Mouse (Mus musculus) hindbrain, postnatal 0 days (tissue): ENCODE measurements around the gene Gjb3. TPM values are rescaled to one million over a fixed set of nuclear protein-coding genes. Genes with fewer than 3 reads are reported as not detected.

ENCODE experiments used
- ATAC-seq: fragments of 200-750 bp; cut with Nextera tagmentation; 2 replicates; pipeline ENCODE4 v1.8.0; 2017; ENCODE audit warnings: mild to moderate bottlenecking, moderate TSS enrichment, moderate library complexity
- DNase-seq: peaks from one replicate; pipeline ENCODE4 v3.0.0-alpha.2; 2015; ENCODE audit warnings: low spot score
- H3K27ac ChIP-seq: fragments of 300-500 bp; sonication (generic); 2 replicates; pipeline ENCODE4 v1.5.1; 2014; ENCODE audit warnings: mild to moderate bottlenecking
- H3K27me3 ChIP-seq: fragments of 300-500 bp; sonication (generic); 2 replicates; pipeline ENCODE4 v1.6.1; 2014; ENCODE audit warnings: low read length, mixed read lengths; ENCODE audit not compliant: insufficient read depth
- H3K36me3 ChIP-seq: fragments of 300-500 bp; sonication (generic); 2 replicates; pipeline ENCODE4 v1.6.1; 2014; ENCODE audit warnings: low read length, mixed read lengths; ENCODE audit not compliant: insufficient read depth
- H3K4me1 ChIP-seq: fragments of 300-500 bp; sonication (generic); 2 replicates; pipeline ENCODE4 v1.6.1; 2014; ENCODE audit warnings: antibody characterized with exemption, low read length, mixed read lengths; ENCODE audit not compliant: insufficient read depth
- H3K4me2 ChIP-seq: fragments of 300-500 bp; sonication (generic); 2 replicates; pipeline ENCODE4 v1.6.1; 2014; ENCODE audit warnings: low read depth, mild to moderate bottlenecking, low read length, moderate library complexity, mixed read lengths
- H3K4me3 ChIP-seq: fragments of 300-500 bp; sonication (generic); 2 replicates; pipeline ENCODE4 v1.5.1; 2014; ENCODE audit warnings: low read length
- H3K9ac ChIP-seq: fragments of 300-500 bp; sonication (generic); replicated peaks from 2 replicates; pipeline ENCODE4 v1.6.1; 2014; ENCODE audit warnings: mild to moderate bottlenecking, low read length, moderate library complexity, mixed read lengths
- H3K9me3 ChIP-seq: fragments of 300-500 bp; sonication (generic); 2 replicates; pipeline ENCODE4 v1.6.1; 2016; ENCODE audit warnings: low read length, mixed read lengths
- CTCF ChIP-seq: IDR thresholded peaks from 2 replicates; pipeline ENCODE4 v1.5.1; 2016; ENCODE audit warnings: antibody characterized with exemption, control low read depth, low read depth
- WGBS: fragments of 180-500 bp; shearing (Covaris S2); extraction: QIAGEN DNeasy Blood & Tissue Kit; methylation state at CpG from one replicate; pipeline ENCODE4 v1.1.7; 2014; 5-methylcytosine and 5-hydroxymethylcytosine counted together
- polyA plus RNA-seq: library from polyadenylated mRNA; unstranded; fragments of >200 nt; fragmentation: Nextera tagmentation; extraction: Ambion mirVana; gene quantifications from 2 replicates; pipeline ENCODE4 v1.2.1, GENCODE M21; 2015
- total RNA-seq: library from RNA; depleted of rRNA; stranded (reverse); fragments of >200 nt; gene quantifications from 2 replicates; pipeline ENCODE4 v1.2.3, GENCODE M21; 2014

Gjb3 gene
- total and polyA plus RNA-seq, 2 experiments from 2014 or later: 0.21 to 0.59 TPM

DNA sequence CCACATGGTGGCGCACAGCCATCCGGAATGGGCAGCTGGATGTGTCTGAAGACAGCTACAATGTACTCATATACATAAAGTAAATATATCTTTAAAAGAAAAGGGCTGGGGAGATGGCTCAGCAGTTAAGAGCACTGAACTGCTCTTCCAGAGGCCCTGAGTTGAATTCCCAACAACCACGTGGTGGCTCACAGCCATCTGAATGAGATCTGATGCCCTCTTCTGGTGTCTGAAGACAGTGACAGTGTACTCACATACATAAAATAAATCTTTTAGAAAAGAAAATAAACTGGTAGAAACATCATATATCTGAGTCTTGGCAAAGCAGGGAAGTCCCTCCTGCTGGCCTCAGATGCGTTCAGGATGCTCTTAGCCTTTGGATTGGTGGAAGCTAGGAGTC, 13.5 kb downstream of the Gjb3 start:
- H3K4me3 ChIP-seq: no peak overlapping the region
- no peaks in the 10 kb centered on the region for H3K27me3 ChIP-seq
- no peak overlapping the region for H3K27ac ChIP-seq
- no peak for ATAC-seq
- no peak overlapping the region for H3K9ac ChIP-seq
- TF ChIP-seq CTCF: peak; percentile 50
- peak; percentile 47 for DNase-seq
- no peaks in the 10 kb centered on the region for H3K4me1 ChIP-seq
- H3K36me3 ChIP-seq: no peaks in the 10 kb centered on the region
- H3K4me2 ChIP-seq: no peak overlapping the region
- 57% methylated on average over 4 of the region's 4 CpGs for WGBS
- H3K9me3 ChIP-seq: no peaks in the 10 kb centered on the region

DNA sequence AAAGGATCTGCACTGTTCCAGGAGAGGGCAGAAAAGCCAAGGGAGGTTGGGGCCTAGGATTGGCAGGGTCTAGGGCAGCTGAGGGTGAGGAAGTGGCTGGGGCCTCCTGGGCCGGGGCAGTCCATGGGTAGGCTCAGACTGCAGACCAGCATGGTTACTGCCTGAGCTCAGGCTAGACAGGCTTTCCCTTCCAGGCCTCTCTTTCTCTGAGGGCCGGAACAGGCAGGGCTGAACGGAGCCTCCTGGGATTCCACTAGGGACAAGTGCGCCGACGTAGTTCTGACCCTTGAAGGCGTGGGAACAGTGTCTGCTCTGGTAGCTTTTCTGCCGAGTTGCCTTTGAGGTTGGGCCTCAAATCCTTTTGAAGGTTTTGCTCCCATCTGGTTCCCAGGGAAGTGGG, 14.9 kb downstream of the Gjb3 start:
- Histone ChIP-seq H3K27ac (no peak overlapping the region), H3K4me1 (no peaks in the 10 kb centered on the region), H3K27me3 (no peaks in the 10 kb centered on the region), H3K9me3 (no peaks in the 10 kb centered on the region), H3K36me3 (no peaks in the 10 kb centered on the region), H3K9ac (no peak overlapping the region), H3K4me3 (no peak overlapping the region), H3K4me2 (no peak overlapping the region)
- no peak for ATAC-seq
- no peak for TF ChIP-seq CTCF
- 89% methylated on average over 8 of the region's 8 CpGs for WGBS
- DNase-seq: no peak

DNA sequence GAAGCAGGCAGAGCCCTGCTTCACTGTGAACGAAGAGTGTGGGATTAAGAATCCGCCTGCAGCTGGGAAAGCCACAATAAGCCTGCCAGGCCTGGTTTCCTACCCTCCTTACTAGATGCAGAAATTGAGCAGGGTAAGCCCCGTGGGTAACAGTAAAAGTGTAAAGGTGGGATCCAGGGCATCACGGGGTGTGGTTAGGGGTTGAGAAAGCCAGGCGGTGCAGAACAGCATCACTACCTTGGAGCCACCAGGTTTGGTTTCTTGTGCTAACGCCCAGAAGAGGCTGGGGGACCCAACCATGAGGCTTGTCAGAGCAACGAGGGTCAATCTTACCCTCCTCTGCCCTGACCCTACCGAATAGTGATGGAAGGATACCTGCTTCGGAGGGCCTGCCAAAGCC, 16.1 kb downstream of the Gjb3 start:
- peak overlapping the region; percentile 92 for H3K4me2 ChIP-seq

DNA sequence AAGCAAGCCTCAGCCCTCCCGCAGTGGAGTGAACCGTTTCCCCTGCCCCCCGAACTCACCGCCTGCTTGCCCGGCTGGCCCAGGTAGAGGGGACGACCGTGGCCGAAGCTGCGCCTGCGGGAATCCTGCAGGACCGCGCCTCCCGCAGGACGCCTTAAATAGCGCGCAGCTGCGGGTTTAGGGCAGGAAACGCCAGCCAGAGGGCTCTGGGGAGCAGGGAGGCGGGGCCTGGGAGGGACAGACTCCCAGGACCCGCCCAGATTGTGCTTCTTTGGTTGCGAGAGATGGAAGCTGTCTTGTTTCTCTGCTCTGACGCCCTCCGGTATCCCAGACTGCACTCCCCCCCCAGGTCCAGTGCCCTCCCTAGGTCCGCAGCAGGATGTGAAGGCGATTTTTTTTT, 16.8 kb downstream of the Gjb3 start, which contains the start of gene Gja4:
Gja4 (minus strand) TSS at position 179 of the 400 bp plus-strand sequence.
- Histone ChIP-seq H3K36me3 (no peaks in the 10 kb centered on the region), H3K9me3 (no peaks in the 10 kb centered on the region), H3K4me2 (peak within 1 kb of the TSS; percentile 92), H3K9ac (peak within 1 kb of the TSS; percentile 70), H3K27ac (peak within 1 kb of the TSS; percentile 5; the same call in 1 of the 2 replicates), H3K4me3 (peak within 1 kb of the TSS; percentile 58), H3K4me1 (no peaks in the 10 kb centered on the region), H3K27me3 (no peaks in the 10 kb centered on the region)
- peak; percentile 79 for ATAC-seq
- TF ChIP-seq CTCF: peak; percentile 66
- WGBS: under 1% methylated on average over 25 of the region's 25 CpGs
- DNase-seq: peak; percentile 89

More for the DNA sequence above, 16.1 kb downstream of the Gjb3 start:
- Histone ChIP-seq H3K4me3 (peak overlapping the region; percentile 58), H3K9me3 (no peaks in the 10 kb centered on the region), H3K27me3 (no peaks in the 10 kb centered on the region), H3K27ac (peak overlapping the region; percentile 5; the same call in 1 of the 2 replicates), H3K36me3 (no peaks in the 10 kb centered on the region), H3K9ac (peak overlapping the region; percentile 70; the same call in 1 of the 2 replicates), H3K4me1 (no peaks in the 10 kb centered on the region)
- no peak for TF ChIP-seq CTCF
- DNase-seq (no peak), ATAC-seq (no peak)
- 50% methylated on average over 9 of the region's 9 CpGs for WGBS

DNA sequence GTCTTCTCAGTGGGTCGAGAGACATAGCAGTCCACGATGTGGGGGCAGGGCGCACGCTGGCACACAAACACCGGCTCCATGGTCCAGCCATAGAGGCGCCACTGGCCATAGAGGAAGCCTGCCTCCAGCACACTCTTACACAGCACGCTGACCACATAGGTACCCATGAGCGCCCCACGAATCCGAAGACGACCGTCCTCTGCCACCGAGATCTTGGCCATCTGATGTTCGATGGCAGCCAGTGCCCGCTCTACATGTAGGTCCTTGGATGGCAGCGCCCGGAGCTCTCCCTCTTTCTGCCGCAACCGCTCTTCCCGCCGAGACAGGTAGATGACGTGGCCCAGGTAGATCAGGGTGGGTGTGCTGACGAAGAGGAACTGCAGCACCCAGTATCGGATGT, 18.3 kb downstream of the Gjb3 start:
- Histone ChIP-seq H3K4me1 (no peaks in the 10 kb centered on the region), H3K27ac (no peak overlapping the region), H3K9ac (no peak overlapping the region), H3K4me3 (no peak overlapping the region), H3K9me3 (no peaks in the 10 kb centered on the region), H3K27me3 (no peaks in the 10 kb centered on the region), H3K36me3 (no peaks in the 10 kb centered on the region), H3K4me2 (peak overlapping the region; percentile 92)
- WGBS: 72% methylated on average over 24 of the region's 24 CpGs
- DNase-seq (no peak), ATAC-seq (no peak)
- TF ChIP-seq CTCF: no peak

DNA sequence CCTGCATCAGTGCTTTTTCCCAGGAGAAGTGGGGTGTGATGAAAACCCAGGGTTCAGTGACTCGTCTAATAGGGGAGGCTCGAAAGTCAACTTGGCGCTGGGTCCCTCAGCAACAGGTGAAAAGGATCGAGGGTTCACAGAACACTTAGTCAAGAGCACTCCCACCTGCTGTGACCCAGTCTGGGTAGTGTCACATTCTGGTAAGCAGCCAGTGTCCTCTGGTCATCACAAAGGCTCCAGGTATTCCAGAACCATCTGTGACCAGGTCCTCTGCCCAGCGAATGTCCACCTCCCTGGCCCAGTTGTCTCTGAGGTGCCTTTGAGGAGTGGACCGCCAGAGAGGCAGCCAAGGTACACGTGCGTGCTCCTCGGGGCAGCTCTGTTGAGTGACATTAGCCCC, 19.1 kb downstream of the Gjb3 start:
- Histone ChIP-seq H3K27me3 (no peaks in the 10 kb centered on the region), H3K9me3 (no peaks in the 10 kb centered on the region), H3K4me2 (peak overlapping the region; percentile 92; the same call in 1 of the 2 replicates), H3K9ac (no peak overlapping the region), H3K4me3 (no peak overlapping the region), H3K27ac (no peak overlapping the region), H3K4me1 (no peaks in the 10 kb centered on the region), H3K36me3 (no peaks in the 10 kb centered on the region)
- no peak for TF ChIP-seq CTCF
- 57% methylated on average over 9 of the region's 9 CpGs for WGBS
- no peak for DNase-seq
- ATAC-seq: no peak

DNA sequence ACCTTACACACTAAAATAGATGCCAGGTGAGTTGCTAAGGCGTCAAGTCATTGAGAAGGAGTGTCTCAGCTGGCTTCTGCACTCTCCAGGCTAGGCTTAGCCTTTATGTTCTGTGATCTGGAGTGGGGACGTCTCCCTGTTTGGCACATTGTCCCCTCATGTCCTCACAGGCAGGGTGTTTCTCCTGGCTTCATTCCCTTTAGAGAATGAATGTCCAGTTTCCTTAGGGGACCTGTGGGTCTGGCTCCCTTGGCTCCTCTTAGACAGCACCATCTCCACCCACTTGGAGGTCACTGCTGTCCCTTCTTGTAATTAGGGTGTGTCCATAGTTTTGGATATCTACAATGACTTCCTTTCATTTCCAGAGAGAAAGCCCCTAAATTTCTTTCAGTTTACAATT, 23.7 kb downstream of the Gjb3 start:
- no peak for ATAC-seq
- no peak overlapping the region for H3K4me3 ChIP-seq
- no peaks in the 10 kb centered on the region for H3K27me3 ChIP-seq
- no peak overlapping the region for H3K27ac ChIP-seq
- no peaks in the 10 kb centered on the region for H3K4me1 ChIP-seq
- no peak overlapping the region for H3K4me2 ChIP-seq
- H3K9me3 ChIP-seq: no peaks in the 10 kb centered on the region
- no peak for DNase-seq
- TF ChIP-seq CTCF: no peak
- H3K36me3 ChIP-seq: no peaks in the 10 kb centered on the region
- H3K9ac ChIP-seq: no peak overlapping the region
- WGBS: 67% methylated on average over 2 of the region's 2 CpGs
